Mouse (Mus musculus) lung, postnatal 4 days (tissue): ENCODE measurements around the gene Meiob.

Source experiments
- DNase-seq, 2 experiments: peaks; one replicate each; pipeline ENCODE4 v3.0.0; 2021

Meiob gene

DNA sequence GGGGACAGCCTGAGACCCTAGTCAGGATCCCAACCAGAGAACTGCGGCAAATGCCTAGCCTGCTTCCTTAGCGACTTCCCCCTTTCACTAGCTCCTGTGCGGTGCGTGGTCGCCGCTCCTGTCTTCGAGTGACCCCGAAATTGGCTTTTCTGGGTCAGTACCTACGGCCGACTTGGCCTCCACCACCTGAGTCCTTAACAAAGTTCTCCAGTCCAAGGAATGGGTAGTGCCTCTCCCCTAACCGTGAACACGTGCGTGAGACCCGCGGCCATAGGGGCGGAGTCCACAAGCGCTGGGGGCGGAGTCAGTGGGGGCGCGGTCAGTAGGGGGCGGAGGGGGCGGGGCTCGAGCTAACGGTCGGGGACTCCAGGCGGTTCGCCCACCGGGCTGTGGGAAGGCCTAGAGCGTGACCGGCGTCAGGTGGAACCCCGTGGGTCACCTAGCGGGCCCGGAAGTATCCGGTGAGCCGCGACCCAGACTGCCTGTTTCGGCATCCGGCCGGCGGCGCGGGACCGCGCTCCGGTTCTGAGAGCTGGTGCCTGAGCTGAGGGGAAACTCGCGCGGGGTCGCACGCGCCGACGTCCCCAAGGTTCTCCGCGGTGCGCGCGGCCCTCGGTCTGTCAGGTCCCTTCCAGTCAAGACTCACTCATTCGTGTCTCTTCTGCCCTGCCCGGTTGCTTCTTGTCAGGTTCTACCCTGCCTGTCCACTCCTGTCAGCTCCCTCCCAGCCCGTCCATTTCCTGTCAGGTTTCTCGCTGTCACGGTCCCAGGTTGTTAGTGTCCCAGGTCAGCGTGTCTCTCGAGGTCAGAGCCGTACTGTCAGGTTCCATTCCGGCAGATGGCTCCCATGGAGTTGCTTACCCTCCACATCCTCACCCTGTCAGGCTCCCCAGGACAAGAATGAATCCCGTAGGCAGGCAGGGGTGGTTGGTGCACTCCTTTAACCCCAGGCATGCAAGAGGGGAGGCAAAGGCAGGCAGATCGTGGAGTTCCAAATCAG is at the start of gene Meiob:
Meiob (plus strand) TSS at position 338 of the 1,000 bp plus-strand sequence.
- DNase-seq: peak; percentile 65 to 70

DNA sequence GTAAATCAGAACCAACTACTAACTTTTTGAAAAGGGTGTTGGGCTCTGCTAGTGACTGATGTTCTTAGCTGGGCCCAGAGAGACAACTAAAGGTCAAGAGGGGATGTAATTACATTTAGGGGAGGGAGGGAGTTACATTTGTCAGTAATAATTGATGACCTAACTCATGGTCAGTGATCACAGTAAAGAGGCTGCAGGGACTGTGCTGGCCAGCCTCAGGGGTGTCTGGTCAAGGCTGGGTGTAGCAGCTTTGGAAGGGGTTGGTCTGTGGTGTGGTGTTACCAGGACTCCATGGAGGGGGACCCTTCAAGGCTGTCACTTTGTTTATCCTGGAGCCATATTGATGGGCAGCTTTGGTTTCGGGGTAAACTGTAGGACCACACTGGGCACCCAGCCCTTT is 46.7 kb upstream of the Meiob start:
- DNase-seq: no peak

DNA sequence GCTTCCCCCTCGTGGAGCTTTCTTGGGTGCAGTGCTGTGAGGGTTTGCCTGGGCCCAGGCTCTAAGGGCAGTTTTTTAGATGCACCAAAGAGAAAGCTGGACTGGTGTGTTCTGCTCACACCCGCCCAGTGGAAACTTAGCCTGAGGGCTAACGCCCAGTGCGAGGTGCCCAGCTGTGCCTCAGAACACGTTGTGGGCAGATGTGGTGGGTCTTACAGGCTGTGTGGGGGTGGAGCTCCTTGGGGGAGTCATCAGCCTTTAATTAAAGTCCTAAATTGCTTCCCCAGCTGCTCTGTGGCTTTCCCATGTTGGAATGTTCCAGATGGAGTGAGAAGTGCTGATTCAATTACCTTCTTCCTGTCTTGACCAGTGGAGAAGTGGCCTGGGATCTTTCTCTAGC is 43.0 kb upstream of the Meiob start:
- DNase-seq: peak in 1 of 2 experiments; percentile 57

DNA sequence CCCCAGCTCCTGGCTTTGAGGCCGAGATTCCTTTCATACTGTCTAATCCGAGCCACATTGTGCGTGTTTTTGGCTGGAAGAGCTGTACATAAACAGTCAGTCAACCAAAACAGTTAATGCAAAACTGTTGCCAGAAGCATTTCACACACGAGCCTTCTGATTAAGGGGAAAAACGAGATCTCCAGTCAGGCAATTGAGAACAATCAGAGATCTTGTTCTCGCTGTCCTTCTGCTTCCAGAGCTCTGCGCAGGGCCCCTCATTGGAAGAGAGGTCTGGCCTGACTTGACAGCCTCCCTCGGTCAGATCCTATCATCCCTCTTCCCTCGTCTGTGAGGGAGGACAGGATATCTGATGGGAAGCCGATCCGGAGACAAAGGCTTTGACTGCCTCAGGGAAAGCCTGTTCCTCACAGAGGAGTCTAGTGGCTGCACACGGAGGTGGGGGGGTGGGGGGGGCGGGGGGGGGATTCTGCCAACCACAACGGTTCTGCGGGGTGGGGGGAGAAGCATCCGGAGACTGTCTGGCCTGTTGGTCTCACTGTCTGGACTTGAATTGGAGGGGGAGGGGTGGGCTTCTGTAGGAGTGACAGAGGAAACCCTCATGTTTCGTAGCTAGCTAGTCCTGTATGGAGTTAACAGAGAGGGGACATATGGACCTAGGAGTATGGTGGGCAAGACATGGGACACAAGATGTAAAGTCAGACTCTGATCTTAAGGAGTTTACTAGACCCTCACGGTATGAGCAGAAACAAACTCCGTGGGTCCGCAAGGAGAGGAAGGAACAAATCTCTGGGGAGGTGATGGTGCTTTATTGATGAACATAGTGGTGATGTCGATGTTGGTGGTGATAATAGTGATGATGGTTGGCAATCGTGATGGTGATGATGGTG is 38.8 kb upstream of the Meiob start:
- DNase-seq: peak in 1 of 2 experiments; percentile 41

DNA sequence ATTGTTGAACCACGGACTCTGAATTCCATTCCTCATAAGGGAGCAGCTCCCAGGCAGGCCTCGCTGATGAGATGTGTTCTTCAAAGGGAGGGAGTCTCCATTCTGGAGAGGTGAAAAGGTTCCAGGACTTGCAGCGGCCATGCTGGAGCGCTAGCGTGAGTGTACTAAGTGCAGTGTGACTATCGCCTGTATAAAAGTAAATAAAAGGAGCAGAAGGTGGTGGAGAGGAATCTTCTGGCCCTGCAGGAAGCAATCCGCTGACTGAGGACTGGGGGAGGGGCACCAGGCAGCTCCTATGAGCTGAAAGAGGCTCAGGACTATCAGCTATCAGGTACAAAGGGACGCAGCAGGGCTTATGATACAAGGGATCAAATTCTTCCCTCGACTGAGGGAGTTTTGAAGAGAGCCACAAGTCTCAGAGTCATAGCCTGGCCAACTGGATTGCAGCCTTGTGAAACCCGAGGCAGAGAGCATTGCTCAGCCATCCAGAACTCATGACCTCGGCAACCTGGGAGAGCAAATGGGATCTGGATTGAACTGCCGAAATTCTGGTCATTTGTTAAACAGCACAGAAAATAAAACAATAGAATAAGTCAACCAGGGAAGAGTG is 37.7 kb upstream of the Meiob start:
- peak in 1 of 2 experiments; percentile 23 for DNase-seq

DNA sequence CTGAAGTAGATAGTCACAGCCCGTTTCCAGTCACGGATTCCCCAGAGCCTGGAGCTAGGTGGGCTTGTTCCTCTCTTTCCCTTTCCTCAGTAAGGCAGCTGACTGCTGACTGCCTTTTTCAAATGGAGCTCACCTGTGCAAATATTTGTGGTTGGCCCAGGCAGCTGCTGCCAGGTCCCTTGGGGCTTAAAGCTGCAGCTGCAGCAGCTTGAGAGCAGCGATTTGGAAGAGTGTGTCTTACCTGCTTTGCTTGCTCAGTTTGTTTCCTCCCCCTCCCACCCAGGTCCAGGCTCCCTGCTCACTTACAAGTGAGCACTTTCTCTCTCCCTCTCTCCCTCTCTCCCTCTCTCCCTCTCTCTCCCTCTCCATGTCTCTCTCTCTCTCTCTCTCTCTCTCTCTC is 34.9 kb upstream of the Meiob start:
- peak in 1 of 2 experiments; percentile 23 for DNase-seq

DNA sequence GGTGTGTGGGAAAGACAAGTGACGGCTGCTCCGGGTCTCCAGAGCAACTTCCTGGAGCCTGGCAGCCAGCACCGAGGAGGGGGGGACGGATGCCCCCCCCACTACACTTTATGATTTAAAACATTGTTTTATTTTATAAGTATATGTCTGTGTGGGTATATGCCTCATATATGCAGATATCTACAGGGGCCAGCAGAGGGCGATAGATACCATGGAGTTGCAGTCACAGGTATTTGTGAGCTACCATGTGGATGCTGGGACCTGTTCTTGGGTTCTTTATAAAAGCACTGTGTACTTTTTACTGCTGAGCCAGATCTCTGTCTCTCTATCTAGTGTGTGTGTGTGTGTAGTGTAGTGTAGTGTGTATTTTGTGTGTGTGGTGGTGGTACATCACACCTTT is 30.8 kb upstream of the Meiob start:
- no peak for DNase-seq

DNA sequence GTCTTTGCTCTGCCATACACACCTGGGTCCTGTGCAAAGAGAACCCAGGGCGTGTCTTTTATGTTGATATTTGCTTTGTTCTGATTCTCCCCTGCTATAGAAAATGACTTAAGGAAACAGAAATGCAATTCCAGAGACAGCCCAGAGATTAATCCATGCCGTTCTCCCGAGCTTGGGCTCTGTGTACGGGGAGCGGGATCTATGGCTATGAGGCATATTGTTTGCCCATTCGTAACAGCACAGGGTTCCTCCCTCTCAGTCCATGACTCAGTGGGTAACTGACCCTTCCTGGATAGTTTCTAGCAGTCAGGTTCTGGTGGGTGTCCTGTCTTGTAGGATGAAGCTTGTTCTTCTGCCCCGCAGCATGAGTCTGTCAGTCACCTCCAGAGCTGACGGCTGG is 28.9 kb upstream of the Meiob start:
- no peak for DNase-seq

DNA sequence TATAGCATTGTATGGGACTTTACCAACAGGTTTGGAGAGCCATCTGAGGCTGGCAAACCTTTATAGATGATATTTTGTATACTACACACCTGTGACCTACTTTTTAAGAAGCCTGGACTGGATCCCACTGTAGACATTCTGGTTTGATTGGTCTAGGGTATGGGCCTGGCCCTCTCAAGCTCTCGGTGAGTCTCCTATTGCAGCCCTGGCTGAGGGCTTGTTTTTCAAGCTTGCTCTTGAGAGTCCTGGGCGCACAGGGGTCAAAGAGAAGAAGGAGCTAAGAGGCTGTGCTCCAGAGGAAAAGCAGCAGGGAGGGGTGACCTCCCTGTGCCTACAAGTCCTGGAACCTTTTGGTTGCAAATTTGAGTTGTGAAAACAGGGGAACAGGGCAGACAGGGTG is 27.0 kb upstream of the Meiob start:
- DNase-seq: peak; percentile 32 to 69

DNA sequence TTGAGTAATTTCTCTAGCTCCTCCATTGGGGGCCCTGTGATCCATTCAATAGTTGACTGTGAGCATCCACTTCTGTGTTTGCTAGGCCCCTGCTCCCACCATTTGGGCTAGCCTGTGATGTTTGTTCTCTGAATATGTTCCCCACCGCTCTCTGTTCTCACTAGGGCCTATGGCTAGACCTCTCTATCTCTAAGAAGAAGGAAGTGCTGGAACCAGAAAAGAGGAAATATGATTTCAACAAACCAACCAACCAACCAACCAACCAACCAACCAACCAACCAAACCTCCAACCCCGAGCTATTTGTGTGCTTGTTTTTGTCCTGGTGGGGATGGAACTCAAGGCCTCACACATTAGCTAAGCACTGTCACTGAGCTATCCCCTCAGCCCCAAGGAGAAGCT is 23.3 kb upstream of the Meiob start:
- DNase-seq: no peak

DNA sequence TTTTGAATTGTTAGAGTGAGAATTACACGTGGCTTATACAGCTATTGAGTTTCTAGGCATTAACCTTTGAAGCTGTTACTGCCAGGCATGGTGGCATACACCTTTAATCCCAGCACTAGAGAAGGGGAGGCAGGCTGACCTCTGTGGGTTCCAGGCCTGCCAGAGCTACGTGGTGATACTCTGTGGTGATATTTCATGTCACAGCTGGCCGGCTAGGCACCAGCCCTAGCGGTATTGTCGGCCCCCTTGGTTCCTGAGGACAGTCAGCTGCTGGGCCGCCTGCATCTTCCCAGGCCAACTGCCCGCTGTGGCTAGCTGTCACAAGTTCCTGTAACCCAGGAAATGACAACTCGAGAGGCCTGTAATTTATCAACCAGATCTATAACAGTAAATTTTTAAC is 11.9 kb upstream of the Meiob start:
- DNase-seq: no peak

DNA sequence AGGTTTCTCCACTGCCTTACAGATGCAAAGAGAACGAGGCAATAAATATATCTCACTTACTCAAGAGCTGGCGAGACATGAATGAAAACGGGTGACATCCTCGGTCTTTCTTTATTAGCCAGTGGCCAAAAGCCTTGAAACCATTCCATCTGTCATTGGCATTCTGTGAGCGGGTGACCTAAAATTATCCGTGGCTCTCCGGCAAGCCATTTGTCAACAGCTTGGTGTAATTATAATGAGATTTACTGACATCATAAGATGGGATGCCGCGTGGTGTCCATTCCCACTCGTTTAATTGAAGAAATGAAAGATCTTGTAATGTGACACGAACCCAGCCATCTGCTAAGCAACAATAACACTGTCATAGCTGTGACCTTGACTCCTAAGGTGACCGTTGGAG is 9.3 kb upstream of the Meiob start:
- DNase-seq: peak in 1 of 2 experiments; percentile 30

DNA sequence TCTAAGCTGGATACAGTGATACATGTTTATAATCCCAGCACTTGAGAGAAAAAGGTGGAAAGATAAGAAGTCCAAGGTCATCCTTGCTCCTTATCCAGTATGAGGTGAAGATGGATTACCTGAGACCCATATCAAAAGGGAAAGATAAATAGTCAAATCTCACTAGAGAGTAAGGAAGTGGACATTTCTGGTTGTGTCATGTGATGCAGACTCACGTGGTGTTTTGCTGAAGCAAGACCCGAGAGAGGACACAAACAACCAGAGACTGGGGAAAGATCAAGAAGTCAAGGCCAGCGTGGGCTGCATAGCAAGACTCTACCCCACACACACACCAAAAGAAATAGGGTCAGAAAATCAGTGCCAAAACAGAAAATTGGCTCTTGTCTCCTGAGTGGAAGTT is 7.1 kb upstream of the Meiob start:
- no peak for DNase-seq

DNA sequence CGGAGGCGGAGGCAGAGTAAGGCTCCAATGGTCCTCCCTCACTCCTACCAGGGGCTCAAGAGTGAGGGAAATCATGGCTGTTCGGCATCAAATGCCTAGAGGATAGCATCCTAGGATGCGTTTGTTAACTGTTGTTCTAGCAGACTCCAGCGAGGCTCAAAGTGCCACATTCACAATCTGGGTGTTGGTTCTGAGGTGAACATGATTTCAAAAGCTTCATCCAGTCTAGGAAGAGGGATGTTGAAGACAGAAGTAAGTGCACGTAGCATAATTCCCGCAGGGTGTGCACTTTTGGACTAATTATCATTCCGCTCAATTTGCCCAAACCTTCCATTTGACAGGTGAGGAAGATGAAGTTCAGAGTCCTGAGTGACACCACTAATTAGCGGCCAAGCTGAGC is 5.9 kb upstream of the Meiob start:
- no peak for DNase-seq

DNA sequence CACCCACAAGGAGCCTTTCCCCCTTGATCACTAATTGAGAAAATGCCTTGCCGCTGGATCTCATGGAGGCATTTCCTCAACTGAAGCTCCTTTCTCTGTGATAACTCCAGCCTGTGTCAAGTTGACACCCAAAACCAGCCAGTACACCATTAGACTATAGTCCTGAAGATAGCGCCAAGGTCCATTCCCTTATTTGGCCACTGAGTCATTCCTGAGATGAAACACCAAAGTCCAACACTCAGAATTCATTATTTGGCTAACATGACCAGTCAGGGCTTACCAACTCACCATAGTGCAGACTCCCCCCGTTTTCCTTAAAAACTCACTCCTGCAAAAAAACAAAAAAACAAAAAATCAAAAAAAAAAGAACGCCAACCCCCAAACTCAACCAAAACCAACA is 4.6 kb upstream of the Meiob start:
- no peak for DNase-seq

DNA sequence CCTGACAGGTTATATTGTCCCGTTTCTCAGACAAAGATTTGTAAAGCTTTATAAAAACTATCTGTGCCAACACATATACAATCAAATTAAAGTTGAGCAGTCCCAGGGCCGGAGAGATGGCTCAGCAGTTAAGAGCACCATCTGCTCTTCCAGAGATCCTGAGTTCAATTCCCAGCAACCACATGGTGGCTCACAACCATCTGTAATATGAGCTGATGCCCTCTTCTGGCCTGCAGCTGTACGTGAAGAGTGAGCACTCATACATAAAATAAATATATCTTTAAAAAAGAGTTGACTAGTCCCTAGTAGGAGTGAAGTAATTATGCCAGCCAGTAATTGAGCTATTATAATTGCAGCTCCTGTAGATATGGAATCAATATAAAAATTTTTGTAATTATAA is 3.6 kb upstream of the Meiob start:
- no peak for DNase-seq

DNA sequence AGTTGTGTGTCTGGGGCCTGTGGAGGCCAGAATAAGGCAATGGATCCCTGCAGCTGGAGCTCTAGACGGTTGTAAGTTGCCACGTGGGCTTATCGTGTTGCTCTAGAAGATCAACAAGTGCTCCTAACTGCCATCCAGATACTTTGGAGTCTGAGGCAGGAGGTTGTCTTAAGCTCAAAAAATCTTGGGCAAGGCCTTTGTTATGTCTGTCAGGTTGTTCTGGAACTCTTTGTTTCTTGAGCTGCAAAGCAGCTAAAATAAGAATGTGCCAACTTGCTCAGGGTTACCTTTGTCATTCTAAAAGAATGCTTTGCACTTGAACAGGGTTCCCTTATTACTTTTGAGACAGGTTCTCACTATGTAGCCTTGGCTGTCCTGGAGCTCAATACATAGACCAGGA is 7.1 kb downstream of the Meiob start:
- DNase-seq: no peak

DNA sequence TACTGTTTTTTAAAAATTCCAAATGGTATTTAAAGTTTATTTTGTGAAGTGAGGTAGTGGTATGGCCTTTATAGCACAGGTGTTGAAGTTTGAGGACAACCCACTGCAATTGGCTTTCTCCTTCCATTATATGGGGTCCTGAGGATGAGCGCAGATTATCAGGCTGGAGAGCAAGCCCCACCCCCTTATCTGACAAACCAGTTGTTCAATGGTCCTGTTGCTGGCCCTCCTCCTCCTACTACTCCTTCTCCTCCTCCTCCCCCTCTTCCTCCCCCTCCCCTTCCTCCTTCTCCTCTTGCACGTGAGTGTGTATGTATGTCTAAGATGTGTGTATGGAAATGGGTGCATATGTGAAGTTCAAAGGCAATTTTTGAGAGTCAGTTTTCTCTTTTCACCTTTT is 8.1 kb downstream of the Meiob start:
- no peak for DNase-seq

DNA sequence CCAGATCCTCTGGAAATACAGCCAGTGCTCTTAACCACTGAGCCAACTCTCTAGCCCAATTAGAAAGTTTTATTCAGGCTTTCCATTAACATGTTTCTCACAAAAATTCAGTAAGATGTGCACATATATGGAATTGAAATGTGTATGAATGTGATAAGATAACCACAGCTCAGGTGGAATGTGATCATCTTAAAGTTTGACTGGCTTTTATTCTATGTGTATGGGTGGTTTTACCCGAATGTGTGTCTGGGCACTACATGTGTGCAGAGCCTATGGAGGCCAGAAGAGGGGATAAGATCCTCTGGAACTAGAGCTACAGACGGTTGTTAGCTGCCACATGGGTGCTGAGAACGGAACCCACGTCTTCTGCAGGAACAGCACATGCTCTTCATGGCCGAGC is 11.2 kb downstream of the Meiob start:
- no peak for DNase-seq

DNA sequence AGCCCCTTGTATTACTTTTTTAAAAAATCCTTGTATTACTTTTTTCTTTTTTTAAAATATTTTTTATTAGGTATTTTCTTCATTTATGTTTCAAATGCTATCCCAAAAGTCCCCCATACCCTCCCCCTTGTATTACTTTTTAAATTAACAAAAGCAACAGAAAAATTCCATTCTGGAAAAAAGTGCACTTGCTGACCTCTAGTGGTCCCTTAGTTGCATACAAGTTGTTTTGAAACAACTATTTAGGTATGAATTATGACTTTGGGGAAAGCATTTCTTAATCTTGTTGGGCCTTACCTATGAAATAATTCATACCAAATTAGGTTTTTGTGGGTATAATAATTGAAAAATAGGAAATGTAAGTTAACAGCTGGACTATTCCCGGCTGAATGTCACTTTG is 13.4 kb downstream of the Meiob start:
- no peak for DNase-seq

DNA sequence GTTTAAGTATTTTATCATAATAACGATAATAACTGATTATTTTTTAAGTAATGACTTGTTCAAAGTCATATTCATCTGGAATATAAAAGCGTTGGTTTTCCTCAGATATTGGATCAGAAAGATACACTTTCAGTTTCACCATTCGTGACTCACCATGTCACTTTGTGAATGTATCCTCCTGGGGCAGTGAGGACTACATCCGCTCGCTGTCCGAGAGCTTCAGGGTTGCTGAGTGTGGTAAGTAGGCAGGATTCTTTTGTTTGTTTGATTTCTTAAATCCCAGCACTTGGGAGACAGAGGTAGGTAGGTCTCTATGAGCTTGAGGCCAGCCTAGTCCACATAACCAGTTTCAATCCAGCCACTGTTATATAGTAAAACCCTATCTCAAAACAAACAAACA is 14.1 kb downstream of the Meiob start:
- DNase-seq: no peak

DNA sequence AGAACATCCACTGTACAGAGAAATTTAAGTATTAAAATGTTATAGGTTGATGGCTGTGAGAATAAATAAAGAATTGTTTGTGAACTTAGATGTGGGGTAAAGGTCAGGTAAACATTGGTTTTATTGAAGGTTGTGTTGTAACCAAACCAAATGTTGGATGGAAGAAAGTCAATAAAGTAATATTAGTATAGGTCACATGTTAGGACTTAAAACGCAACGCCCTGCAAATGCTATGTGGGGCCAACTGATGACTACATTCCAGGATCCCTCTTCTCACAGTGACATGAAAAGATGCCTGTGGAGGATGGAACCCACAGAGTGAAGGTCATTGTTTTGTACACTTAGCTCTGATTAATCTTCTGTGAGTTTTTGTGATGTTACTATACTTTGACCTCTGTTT is 15.4 kb downstream of the Meiob start:
- DNase-seq: no peak
